In genomic region chr12:73585241-73585801, GRCm38 (mm10) we compare ENCODE assay signal across 8 mouse cellular contexts. TPM values are rescaled to one million over a fixed set of nuclear protein-coding genes. Genes with fewer than 3 reads are reported as not detected.
DNase-seq lines count a peak whose midpoint lies in the region; ATAC-seq and TF ChIP-seq lines count a peak whose summit lies in the region.

No protein-coding gene starts in this region.

- H3K4me3 ChIP-seq in spleen, adult 2 months (ENCODE audit: extremely low read depth, insufficient read depth, insufficient read length), result peak overlapping the region; percentile 65
- H3K4me3 ChIP-seq in embryonic facial prominence, embryonic 13.5 days, result peak overlapping the region; percentile 79
- H3K4me3 ChIP-seq in hindbrain, postnatal 0 days (ENCODE audit: low read length), result peak overlapping the region; percentile 74
- peak overlapping the region; percentile 91 for H3K4me3 ChIP-seq in macrophage (ENCODE audit: inconsistent target)

- TF ChIP-seq CTCF in spleen, adult 2 months (IDR thresholded peaks at IDR 0.05; ENCODE audit: extremely low read depth, insufficient read depth, insufficient read length, insufficient replicate concordance), result no peak
- TF ChIP-seq CTCF in hindbrain, postnatal 0 days (IDR thresholded peaks at IDR 0.05; ENCODE audit: low read depth), result no peak

- WGBS in spleen, adult 2 months, result 1% methylated on average over 33 of the region's 33 CpGs
- WGBS in embryonic facial prominence, embryonic 13.5 days, result under 1% methylated on average over 33 of the region's 33 CpGs
- 2% methylated on average over 33 of the region's 33 CpGs for WGBS in hindbrain, postnatal 0 days
- WGBS in macrophage (ENCODE audit: missing documents), result 2% methylated on average over 33 of the region's 33 CpGs

- peaks cover 50% of the 10 kb centered on the region for H3K79me2 ChIP-seq in macrophage (ENCODE audit: inconsistent target)

- no peaks in the 10 kb centered on the region for H3K9me3 ChIP-seq in embryonic facial prominence, embryonic 13.5 days
- no peaks in the 10 kb centered on the region for H3K9me3 ChIP-seq in hindbrain, postnatal 0 days (ENCODE audit: low read length)

- 0 out of 2 replicates have a peak, but pooled peaks have one; percentile 23 for ATAC-seq in embryonic facial prominence, embryonic 13.5 days (ENCODE audit: insufficient number of reproducible peaks, insufficient read depth, low FRiP score, low TSS enrichment, low read depth)
- peak; percentile 18 for ATAC-seq in hindbrain, postnatal 0 days

- peaks cover 10% of the 10 kb centered on the region for H3K27me3 ChIP-seq in spleen, adult 2 months (ENCODE audit: control insufficient read depth, insufficient read depth, low read length)
- H3K27me3 ChIP-seq in embryonic facial prominence, embryonic 13.5 days, result peaks cover 20% of the 10 kb centered on the region
- peaks cover 11% of the 10 kb centered on the region; the same call in 1 of the 2 replicates for H3K27me3 ChIP-seq in hindbrain, postnatal 0 days (ENCODE audit: insufficient read depth, low read length)

- H3K27ac ChIP-seq in spleen, adult 2 months (ENCODE audit: insufficient read depth, low read length), result peak overlapping the region; percentile 87
- peak overlapping the region; percentile 80 for H3K27ac ChIP-seq in embryonic facial prominence, embryonic 13.5 days
- H3K27ac ChIP-seq in hindbrain, postnatal 0 days, result peak overlapping the region; percentile 64; the same call in 1 of the 2 replicates
- peak overlapping the region; percentile 54 for H3K27ac ChIP-seq in macrophage

- peak overlapping the region; percentile 86 for H3K9ac ChIP-seq in embryonic facial prominence, embryonic 13.5 days
- H3K9ac ChIP-seq in hindbrain, postnatal 0 days (replicated peaks; ENCODE audit: low read length), result peak overlapping the region; percentile 66

- DNase-seq in spleen, adult 2 months (ENCODE audit: low read depth in 1 of 2, low spot score in 2 of 2), result no peak
- DNase-seq in spleen, adult 18-20 months, result no peak
- no peak for DNase-seq in hindbrain, postnatal 0 days (ENCODE audit: low spot score)
- DNase-seq in yolk sac, embryonic 10.5 days (ENCODE audit: low spot score), result peak; percentile 31
- DNase-seq in cerebellum, adult 9-11 months, result no peak
- DNase-seq in left cerebral cortex, adult 18-20 months (ENCODE audit: low spot score in 2 of 2), result no peak

- H3K36me3 ChIP-seq in spleen, adult 2 months (ENCODE audit: control insufficient read depth, insufficient read depth, low read length), result no peaks in the 10 kb centered on the region
- H3K36me3 ChIP-seq in embryonic facial prominence, embryonic 13.5 days, result no peaks in the 10 kb centered on the region
- H3K36me3 ChIP-seq in hindbrain, postnatal 0 days (ENCODE audit: insufficient read depth, low read length), result no peaks in the 10 kb centered on the region
- H3K36me3 ChIP-seq in macrophage (ENCODE audit: inconsistent target), result no peaks in the 10 kb centered on the region

- TF ChIP-seq POLR2A in spleen, adult 2 months (IDR thresholded peaks at IDR 0.05; ENCODE audit: low read depth, low read length), result no peak

- no peaks in the 10 kb centered on the region; the same call in 1 of the 2 replicates for H3K4me1 ChIP-seq in spleen, adult 2 months (ENCODE audit: control insufficient read depth, insufficient read depth, insufficient read length)
- H3K4me1 ChIP-seq in embryonic facial prominence, embryonic 13.5 days, result peaks cover 17% of the 10 kb centered on the region
- 0 out of 2 replicates have a peak, but pooled peaks cover 5% of the 10 kb centered on the region for H3K4me1 ChIP-seq in hindbrain, postnatal 0 days (ENCODE audit: insufficient read depth, low read length)

- peak overlapping the region; percentile 90 for H3K4me2 ChIP-seq in embryonic facial prominence, embryonic 13.5 days
- H3K4me2 ChIP-seq in hindbrain, postnatal 0 days (ENCODE audit: low read depth, low read length), result peak overlapping the region; percentile 95

RNA-seq across cellular contexts. Expression of gene Prkch, which starts 0.7 kb away (rescaled TPM):
- 12.5 and 13.5 TPM in 2 replicates for polyA plus RNA-seq in spleen, adult 2 months (2012; rRNA removed)
- polyA plus RNA-seq in embryonic facial prominence, embryonic 13.5 days (2015; fragmentation: Nextera tagmentation; extraction: Ambion mirVana), result 13.0 and 13.3 TPM in 2 replicates
- 10.9 and 16.1 TPM in 2 replicates for total RNA-seq in hindbrain, postnatal 0 days (2014; rRNA removed)
- 5.4 and 6.1 TPM in 2 replicates for polyA plus RNA-seq in hindbrain, postnatal 0 days (2015; fragmentation: Nextera tagmentation; extraction: Ambion mirVana)
- 100 to 1,000 TPM in 18 of 26 experiments, 10 to 100 TPM in 8; 25.8 to 187 (median 153) TPM for total RNA-seq in macrophage (2018; cell fraction: chromatin; rRNA removed)
- 10 to 100 TPM; 34.1 to 62.5 (median 56.8) TPM for total RNA-seq in macrophage (2018; cell fraction: cytosol; rRNA removed)
- 100 to 1,000 TPM in 7 of 26 experiments, 10 to 100 TPM in 19; 23.4 to 142 (median 85.8) TPM for total RNA-seq in macrophage (2018; cell fraction: nucleus; rRNA removed)
- polyA plus RNA-seq in macrophage (2018), result 34.7 to 50.3 TPM (median 37.2 TPM) in 3 replicates
- 1 to 10 TPM; 4.8 to 5.6 TPM for total RNA-seq in left cerebral cortex, adult 18-20 months (2021)

RNA-seq across cellular contexts. Expression of gene Tmem30b, which starts 39.1 kb away (rescaled TPM):
- 0.14 and 0.27 TPM in 2 replicates for polyA plus RNA-seq in spleen, adult 2 months (2012; rRNA removed)
- polyA plus RNA-seq in embryonic facial prominence, embryonic 13.5 days (2015; fragmentation: Nextera tagmentation; extraction: Ambion mirVana), result 13.6 and 16.1 TPM in 2 replicates
- total RNA-seq in hindbrain, postnatal 0 days (2014; rRNA removed), result 0.25 and 0.42 TPM in 2 replicates
- polyA plus RNA-seq in hindbrain, postnatal 0 days (2015; fragmentation: Nextera tagmentation; extraction: Ambion mirVana), result 0.33 and 0.47 TPM in 2 replicates
- total RNA-seq in macrophage (2018; cell fraction: chromatin; rRNA removed), result under 1 TPM in 1 of 26 experiments, not detected in 25; 0.35 TPM
- total RNA-seq in macrophage (2018; cell fraction: cytosol; rRNA removed), result not detected
- total RNA-seq in macrophage (2018; cell fraction: nucleus; rRNA removed), result not detected
- polyA plus RNA-seq in macrophage (2018), result not detected in 3 replicates
- total RNA-seq in left cerebral cortex, adult 18-20 months (2021), result under 1 TPM; 0.30 to 0.40 TPM
